Mouse (Mus musculus) stomach, postnatal 0 days (tissue): ENCODE measurements at regions not wholly inside any gene's neighbourhood (a gene's known extent, or its start where the extent isn't known, plus 50 kb on each side); places are given as distances from the start of the nearest gene placed in this dataset.

ENCODE experiments used
- ATAC-seq: fragments of 200-750 bp; cut with Nextera tagmentation; 2 replicates; pipeline ENCODE4 v1.8.0; 2017; ENCODE audit not compliant: low FRiP score, low TSS enrichment
- DNase-seq: peaks from one replicate; pipeline ENCODE4 v3.0.0-alpha.2; 2016; ENCODE audit warnings: low spot score
- H3K27ac ChIP-seq: fragments of 300-500 bp; sonication (generic); replicated peaks from 2 replicates; pipeline ENCODE4 v1.5.1; 2014; ENCODE audit warnings: mild to moderate bottlenecking, control low read depth
- H3K27me3 ChIP-seq: fragments of 300-500 bp; sonication (generic); 2 replicates; pipeline ENCODE4 v1.6.1; 2014; ENCODE audit warnings: low read length; ENCODE audit not compliant: control insufficient read depth, insufficient read depth
- H3K36me3 ChIP-seq: fragments of 300-500 bp; sonication (generic); 2 replicates; pipeline ENCODE4 v1.6.1; 2014; ENCODE audit warnings: low read length, mixed read lengths; ENCODE audit not compliant: control insufficient read depth, insufficient read depth
- H3K4me1 ChIP-seq: fragments of 300-500 bp; sonication (generic); replicated peaks from 2 replicates; pipeline ENCODE4 v1.6.1; 2014; ENCODE audit warnings: antibody characterized with exemption; ENCODE audit not compliant: control insufficient read depth, insufficient read depth
- H3K4me2 ChIP-seq: fragments of 300-500 bp; sonication (generic); replicated peaks from 2 replicates; pipeline ENCODE4 v1.6.1; 2014; ENCODE audit warnings: low read depth, mild to moderate bottlenecking, control low read depth, moderate library complexity
- H3K4me3 ChIP-seq: fragments of 300-500 bp; sonication (generic); 2 replicates; pipeline ENCODE4 v1.5.1; 2014; ENCODE audit warnings: low read depth, low read length, control low read depth
- H3K9ac ChIP-seq: fragments of 300-500 bp; sonication (generic); 2 replicates; pipeline ENCODE4 v1.6.1; 2014; ENCODE audit warnings: mild to moderate bottlenecking, low read length, control low read depth, mixed read lengths
- H3K9me3 ChIP-seq: fragments of 300-500 bp; sonication (generic); 2 replicates; pipeline ENCODE4 v1.6.1; 2016; ENCODE audit warnings: low read length; ENCODE audit not compliant: control insufficient read depth
- CTCF ChIP-seq: IDR thresholded peaks from 2 replicates; pipeline ENCODE4 v1.5.1; 2016; ENCODE audit warnings: antibody characterized with exemption, low read depth, mild to moderate bottlenecking, moderate library complexity
- EP300 ChIP-seq: optimal IDR thresholded peaks from 2 replicates; pipeline ENCODE3; 2016; ENCODE audit warnings: antibody characterized with exemption
- WGBS: fragments of 180-500 bp; shearing (Covaris S2); extraction: QIAGEN DNeasy Blood & Tissue Kit; methylation state at CpG from one replicate; pipeline ENCODE4 v1.1.7; 2014; 5-methylcytosine and 5-hydroxymethylcytosine counted together

- peak; percentile 49; the same call in 1 of the 2 replicates for ATAC-seq
- Histone ChIP-seq H3K27me3 (no peaks in the 10 kb centered on the region), H3K27ac (no peak overlapping the region), H3K9me3 (no peaks in the 10 kb centered on the region), H3K4me3 (no peak overlapping the region), H3K4me2 (no peak overlapping the region), H3K4me1 (no peaks in the 10 kb centered on the region), H3K36me3 (no peaks in the 10 kb centered on the region), H3K9ac (no peak overlapping the region)
- no peak for DNase-seq
- 62% methylated on average over 5 of the region's 5 CpGs for WGBS
- TF ChIP-seq CTCF (no peak), EP300 (no peak)
Measured at GRCm38 (mm10) chr11:86419810-86420483, 62.5 kb upstream of the Med13 start.

DNA sequence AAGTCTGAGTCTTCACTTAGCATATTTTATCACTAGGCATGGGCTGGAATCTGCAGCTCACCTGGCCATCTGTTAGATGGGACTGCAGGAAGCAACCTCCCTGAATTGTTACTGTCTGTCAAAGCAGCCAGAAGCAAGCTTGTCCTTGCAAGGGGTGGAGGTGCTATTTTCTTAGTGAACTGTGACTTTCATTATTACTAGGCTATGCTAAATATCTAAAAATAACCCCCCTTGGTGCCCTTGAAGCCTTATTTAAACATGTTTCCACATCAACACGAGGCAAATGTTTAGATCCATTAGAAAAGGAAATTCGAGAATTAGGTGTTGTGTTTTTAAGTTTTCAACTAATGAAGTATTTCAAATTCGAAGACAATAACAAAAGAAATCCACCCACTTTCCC lies 55.5 kb upstream of the Rnft1 start:
- no peaks in the 10 kb centered on the region for H3K4me1 ChIP-seq
- TF ChIP-seq EP300 (no peak), CTCF (no peak)
- H3K36me3 ChIP-seq, result no peaks in the 10 kb centered on the region
- no peak overlapping the region for H3K4me2 ChIP-seq
- H3K9me3 ChIP-seq, result no peaks in the 10 kb centered on the region
- H3K4me3 ChIP-seq, result no peak overlapping the region
- H3K9ac ChIP-seq, result no peak overlapping the region
- no peak for ATAC-seq
- H3K27ac ChIP-seq, result no peak overlapping the region
- no peak for DNase-seq
- no peaks in the 10 kb centered on the region for H3K27me3 ChIP-seq
- WGBS, result 41% methylated on average over 3 of the region's 3 CpGs

- 93% methylated on average over 2 of the region's 2 CpGs for WGBS
- no peaks in the 10 kb centered on the region for H3K36me3 ChIP-seq
- H3K27ac ChIP-seq, result no peak overlapping the region
- TF ChIP-seq EP300, result no peak
- TF ChIP-seq CTCF, result no peak
- H3K4me1 ChIP-seq, result no peaks in the 10 kb centered on the region
- no peak overlapping the region for H3K9ac ChIP-seq
- no peak for DNase-seq
- no peak for ATAC-seq
- H3K27me3 ChIP-seq, result no peaks in the 10 kb centered on the region
- no peaks in the 10 kb centered on the region for H3K9me3 ChIP-seq
- H3K4me2 ChIP-seq, result no peak overlapping the region
- H3K4me3 ChIP-seq, result no peak overlapping the region
Measured at GRCm38 (mm10) chr11:86430287-86430686, 54.2 kb upstream of the Rnft1 start.

GRCm38 (mm10) chr11:86431550-86431949 lies 52.9 kb upstream of the Rnft1 start:
- no peak overlapping the region for H3K4me2 ChIP-seq
- ATAC-seq (no peak), DNase-seq (no peak)
- no peak overlapping the region for H3K27ac ChIP-seq
- no peak for TF ChIP-seq EP300
- H3K9ac ChIP-seq, result no peak overlapping the region
- WGBS, result 65% methylated on average over 5 of the region's 5 CpGs
- no peaks in the 10 kb centered on the region for H3K27me3 ChIP-seq
- no peaks in the 10 kb centered on the region for H3K9me3 ChIP-seq
- no peak overlapping the region for H3K4me3 ChIP-seq
- no peaks in the 10 kb centered on the region for H3K36me3 ChIP-seq
- no peaks in the 10 kb centered on the region for H3K4me1 ChIP-seq

DNA sequence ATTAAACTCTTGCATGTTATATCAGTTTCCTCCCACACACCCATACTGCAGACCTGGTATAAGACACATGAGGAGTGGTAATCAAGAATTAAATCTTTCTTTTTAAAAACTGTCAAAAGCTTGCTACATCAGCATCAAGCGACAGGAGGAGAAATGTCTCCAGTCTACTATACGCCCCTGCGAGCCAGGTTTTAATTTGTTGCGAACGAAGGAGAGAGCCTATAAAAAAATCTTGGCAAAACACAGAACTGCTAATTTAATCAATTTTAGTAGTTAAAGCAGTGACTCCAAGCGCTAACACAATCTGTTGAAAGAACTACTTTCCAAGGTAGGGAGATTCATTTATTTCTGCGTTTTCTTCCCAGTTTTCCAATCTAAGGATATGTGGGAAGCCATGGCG lies 50.4 kb upstream of the Rnft1 start:
- Histone ChIP-seq H3K4me2 (no peak overlapping the region), H3K9me3 (no peaks in the 10 kb centered on the region), H3K4me1 (no peaks in the 10 kb centered on the region), H3K9ac (no peak overlapping the region), H3K27me3 (no peaks in the 10 kb centered on the region), H3K27ac (no peak overlapping the region), H3K36me3 (no peaks in the 10 kb centered on the region), H3K4me3 (no peak overlapping the region)
- DNase-seq (no peak), ATAC-seq (no peak)
- 87% methylated on average over 8 of the region's 8 CpGs for WGBS
- no peak for TF ChIP-seq EP300
- TF ChIP-seq CTCF, result no peak
